Mouse (Mus musculus): ENCODE results near the gene R3hdm4.

The R3hdm4 gene

GRCm38 (mm10) chr10:79924998-79925784, 4.2 kb upstream of the R3hdm4 start:
- peak; percentile 92 for DNase-seq

- peak; percentile 65 for DNase-seq
Measured at GRCm38 (mm10) chr10:79921572-79921971, 564 bp upstream of the R3hdm4 start.

GRCm38 (mm10) chr10:79920056-79920890, 735 bp downstream of the R3hdm4 start:
- peak; percentile 63 for DNase-seq

- peak; percentile 63 for DNase-seq
Measured at GRCm38 (mm10) chr10:79919251-79919849, 1.7 kb downstream of the R3hdm4 start.

GRCm38 (mm10) chr10:79918231-79919078, 2.6 kb downstream of the R3hdm4 start:
- DNase-seq = peak; percentile 73

- DNase-seq = peak; percentile 45
Measured at GRCm38 (mm10) chr10:79917532-79918100, 3.4 kb downstream of the R3hdm4 start.

- peak; percentile 87 for DNase-seq
Measured at GRCm38 (mm10) chr10:79916808-79917531, 4.0 kb downstream of the R3hdm4 start, which contains the start of gene Kiss1r. TSS of gene Kiss1r (plus strand) at chr10:79916971.

GRCm38 (mm10) chr10:79916081-79916480, 4.9 kb downstream of the R3hdm4 start:
- DNase-seq = peak; percentile 66

GRCm38 (mm10) chr10:79914948-79915596, 5.9 kb downstream of the R3hdm4 start:
- peak; percentile 47 for DNase-seq

- peak; percentile 55 for DNase-seq
Measured at GRCm38 (mm10) chr10:79914131-79914947, 6.7 kb downstream of the R3hdm4 start.

- peak; percentile 56 for DNase-seq
Measured at GRCm38 (mm10) chr10:79912412-79912811, 8.6 kb downstream of the R3hdm4 start.

GRCm38 (mm10) chr10:79910556-79910955, 10.5 kb downstream of the R3hdm4 start, which contains the start of gene Gm26602:
TSS of gene Gm26602 (plus strand) at chr10:79910856.
- DNase-seq = peak; percentile 37

GRCm38 (mm10) chr10:79909092-79909922, 11.7 kb downstream of the R3hdm4 start:
- peak; percentile 70 for DNase-seq

GRCm38 (mm10) chr10:79908167-79909091, 12.6 kb downstream of the R3hdm4 start, which contains the start of gene Med16:
TSS of gene Med16 (minus strand) at chr10:79908923.
- peak; percentile 98 for DNase-seq

GRCm38 (mm10) chr10:79907415-79907814, 13.6 kb downstream of the R3hdm4 start:
- DNase-seq = peak; percentile 62

GRCm38 (mm10) chr10:79906712-79907111, 14.3 kb downstream of the R3hdm4 start:
- DNase-seq = peak; percentile 68

GRCm38 (mm10) chr10:79900951-79901410, 20.0 kb downstream of the R3hdm4 start:
- no peak for DNase-seq
